Mouse (Mus musculus): Measurements from ENCODE around the gene Itgal. TPM values are rescaled to one million over a fixed set of nuclear protein-coding genes. Genes with fewer than 3 reads are reported as not detected.
"Not testable (repeated sequence)": the region's sequence is repeated elsewhere in the genome, so short reads cannot be mapped to it uniquely, and the experiment has no call there.

The Itgal gene
- total RNA-seq, 2 experiments from 2014 or later = 0.59 to 0.72 TPM

DNA sequence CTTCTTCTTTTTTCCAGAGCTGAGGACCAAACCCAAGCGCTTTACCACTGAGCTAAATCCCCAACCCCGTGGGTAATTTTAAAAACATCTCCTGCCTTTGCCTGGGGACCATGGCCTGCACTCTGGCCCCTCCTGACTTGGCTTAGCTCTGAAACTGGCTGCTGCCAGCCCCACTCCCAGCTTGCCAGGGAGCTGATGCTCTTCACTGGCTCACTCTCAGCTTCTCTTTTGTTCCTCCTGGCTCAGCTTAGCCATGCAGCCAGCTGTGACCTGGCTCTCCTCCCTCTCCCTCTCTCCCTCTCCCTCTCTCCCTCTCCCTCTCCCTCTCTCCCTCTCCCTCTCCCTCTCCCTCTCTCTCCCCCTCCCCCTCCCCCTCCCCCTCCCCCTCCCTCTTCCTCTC is 30.6 kb downstream of the Itgal start:
- intact Hi-C loops (cut with DNase I) = no loop called here
- DNase-seq (ENCODE audit: low spot score in 2 of 2) = peak; percentile 47 to 60

DNA sequence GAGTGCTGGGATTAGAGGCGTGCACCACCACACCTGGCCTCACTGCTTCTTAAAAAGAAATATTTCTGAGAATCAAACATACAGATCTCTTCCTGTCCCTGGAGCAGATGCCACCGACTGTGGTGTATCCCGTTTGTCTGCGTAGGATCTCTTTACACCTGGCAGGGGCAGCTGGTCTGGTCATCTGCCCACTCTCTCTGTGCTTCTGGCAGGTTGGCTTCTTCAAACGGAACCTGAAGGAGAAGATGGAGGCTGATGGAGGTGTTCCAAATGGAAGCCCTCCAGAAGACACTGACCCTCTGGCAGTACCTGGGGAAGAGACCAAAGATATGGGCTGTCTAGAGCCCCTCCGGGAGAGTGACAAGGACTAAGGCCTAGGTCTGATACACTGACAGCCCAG is 37.2 kb downstream of the Itgal start:
- intact Hi-C loops (cut with DNase I) = no loop called here
- DNase-seq (ENCODE audit: low spot score in 2 of 2) = no peak

DNA sequence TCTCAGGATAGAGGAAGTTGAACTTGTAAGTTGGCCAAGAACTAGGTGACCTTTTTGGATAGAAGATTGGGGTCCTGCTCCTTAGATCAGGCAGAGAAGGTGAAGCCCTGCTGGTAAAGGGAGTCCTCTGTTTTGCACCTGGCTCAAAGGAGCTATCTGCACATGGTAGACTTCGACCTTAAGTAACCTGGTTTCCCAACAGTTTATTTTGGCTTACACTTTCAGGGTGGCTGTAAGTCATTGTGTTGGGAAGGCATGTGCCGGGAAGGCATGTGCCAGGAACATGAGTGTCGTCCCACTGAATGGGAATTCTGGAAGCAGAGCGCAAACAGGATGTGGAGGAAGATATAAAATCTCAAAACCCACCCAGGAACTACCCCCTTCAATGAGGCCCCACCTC is 39.5 kb downstream of the Itgal start:
- no peak for DNase-seq (ENCODE audit: low spot score in 2 of 2)
- intact Hi-C loops (cut with DNase I) = no loop called here

DNA sequence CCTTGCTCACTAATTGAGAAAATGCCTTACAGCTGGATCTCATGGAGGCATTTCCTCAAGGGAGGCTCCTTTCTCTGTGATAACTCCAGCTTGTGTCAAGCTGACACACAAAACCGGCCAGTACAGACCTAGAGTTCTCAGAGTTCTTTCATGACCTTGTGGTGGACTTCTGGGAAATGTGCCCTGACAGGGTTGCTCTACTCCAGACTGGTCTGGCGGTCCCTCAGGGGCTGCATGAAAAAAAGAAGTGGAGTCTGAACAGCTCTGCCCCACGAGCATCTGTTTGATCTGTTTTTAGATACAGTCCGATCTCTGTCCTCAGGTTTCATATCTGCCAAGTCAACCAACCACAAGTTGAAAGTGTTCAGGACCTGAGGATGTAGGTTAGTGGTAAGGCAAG is 41.6 kb downstream of the Itgal start:
- DNase-seq (ENCODE audit: low spot score in 2 of 2) = no peak
- intact Hi-C loops (cut with DNase I) = no loop called here

DNA sequence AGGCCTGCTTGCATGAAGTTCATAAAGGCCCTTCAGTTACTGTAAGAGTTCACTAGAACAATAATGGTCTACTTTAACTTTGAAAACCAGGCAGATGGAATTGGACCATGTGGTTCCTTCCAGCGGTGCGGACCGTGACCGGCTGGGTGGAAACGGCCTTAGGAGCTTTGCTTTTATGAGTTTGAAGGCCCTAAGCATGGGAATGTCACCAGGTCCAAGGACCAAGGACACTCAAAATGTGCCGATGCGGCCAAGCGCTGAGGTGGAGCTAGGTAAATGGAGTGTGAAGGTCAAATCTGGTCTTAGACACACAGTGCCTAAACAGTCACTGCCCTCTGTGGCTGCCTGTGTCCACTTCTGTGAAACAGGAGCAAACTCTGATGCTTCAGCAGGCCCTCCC is 45.3 kb downstream of the Itgal start:
- intact Hi-C loops (cut with DNase I) = no loop called here
- DNase-seq (ENCODE audit: low spot score in 2 of 2) = no peak

DNA sequence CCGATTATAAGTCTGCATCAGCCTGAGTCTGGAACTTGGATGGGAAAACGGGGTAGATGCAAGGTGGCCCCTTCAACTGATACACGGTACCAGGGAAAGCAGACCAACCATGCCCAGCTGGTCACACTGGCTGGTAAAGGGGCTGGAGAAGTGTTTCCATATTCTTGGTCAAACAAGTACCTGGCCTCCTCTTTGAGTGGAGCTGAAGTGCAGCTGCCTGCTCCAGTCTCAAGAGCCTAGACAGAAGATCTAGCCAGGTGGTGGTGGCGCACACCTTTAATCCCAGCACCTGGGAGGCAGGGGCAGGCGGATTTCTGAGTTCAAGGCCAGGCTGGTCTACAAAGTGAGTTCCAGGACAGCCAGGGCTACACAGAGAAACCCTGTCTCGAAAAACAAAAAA is 45.8 kb downstream of the Itgal start:
- intact Hi-C loops (cut with DNase I) = not testable (repeated sequence)

DNA sequence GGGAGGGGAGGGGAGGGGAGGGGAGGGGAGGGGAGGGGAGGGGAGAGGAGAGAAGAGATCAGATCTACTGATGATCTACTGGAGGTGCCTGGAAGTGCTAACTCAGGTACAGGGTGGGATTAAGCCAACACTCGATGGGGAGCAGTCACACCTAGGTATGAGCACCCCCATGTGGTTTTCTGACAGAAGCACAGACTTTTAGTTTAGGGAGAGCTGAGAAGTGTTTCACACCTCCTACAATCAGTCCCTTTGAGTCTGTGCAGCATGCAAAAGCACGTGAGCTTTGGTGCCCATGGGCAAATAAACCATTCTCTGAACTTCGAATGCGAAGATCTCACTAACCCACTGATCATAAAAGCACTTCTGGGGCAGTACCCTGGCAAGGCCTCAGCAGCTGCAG is 46.3 kb downstream of the Itgal start:
- intact Hi-C loops (cut with DNase I) = no loop called here
- peak in 1 of 2 experiments; percentile 59 for DNase-seq (ENCODE audit: low spot score in 2 of 2)

More for the DNA sequence above, 45.8 kb downstream of the Itgal start:
- not testable (repeated sequence) for DNase-seq (ENCODE audit: low spot score in 2 of 2)

DNA sequence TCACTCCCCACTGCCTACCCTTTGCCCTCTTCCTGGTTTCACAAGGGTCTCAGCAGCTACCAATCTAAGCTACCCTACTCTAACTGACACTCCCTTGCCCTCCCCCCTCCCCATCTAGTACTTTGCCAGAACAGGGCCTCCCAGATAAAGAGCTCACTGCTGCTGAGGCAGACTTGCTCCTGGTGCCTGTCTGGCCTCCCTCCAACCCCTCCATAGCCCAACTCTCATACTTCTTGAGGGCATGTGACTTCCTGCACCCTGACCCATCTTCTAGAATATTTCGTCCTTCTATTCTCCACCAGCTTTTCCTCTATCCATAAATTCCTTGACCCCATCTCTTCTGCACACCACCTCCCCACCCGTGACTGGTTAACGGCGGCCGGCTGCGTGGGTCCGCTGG is 46.8 kb downstream of the Itgal start:
- no peak for DNase-seq (ENCODE audit: low spot score in 2 of 2)
- intact Hi-C loops (cut with DNase I) = no loop called here

DNA sequence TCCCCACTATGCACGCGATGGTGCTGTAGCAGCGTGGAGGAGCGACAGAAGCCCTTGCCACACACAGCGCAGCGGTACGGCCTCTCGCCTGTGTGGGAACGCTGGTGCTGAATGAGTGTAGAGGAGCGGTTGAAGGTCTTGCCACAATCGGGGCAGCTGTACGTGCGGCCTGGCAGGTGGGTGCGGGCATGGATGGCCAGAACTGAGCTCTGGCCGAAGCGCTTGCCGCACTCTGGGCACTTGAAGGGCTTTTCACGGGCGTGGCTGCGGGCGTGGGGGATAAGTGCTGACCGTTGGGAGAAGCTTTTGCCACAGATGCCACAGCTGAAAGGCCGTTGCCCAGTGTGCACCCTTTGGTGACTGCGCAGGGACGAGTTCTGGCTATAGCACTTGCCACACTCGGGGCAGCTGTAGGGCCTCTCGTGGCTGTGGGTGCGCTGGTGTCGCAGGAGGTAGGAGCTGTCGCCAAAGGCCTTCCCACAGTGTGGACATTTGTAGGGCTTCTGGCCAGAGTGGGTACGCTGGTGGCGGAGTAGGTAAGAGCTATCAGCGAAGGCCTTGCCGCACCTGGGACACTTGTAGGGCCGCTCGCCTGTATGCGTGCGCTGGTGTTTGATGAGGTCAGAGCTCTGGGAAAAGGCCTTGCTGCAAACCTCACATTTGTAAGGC is 47.4 kb downstream of the Itgal start:
- intact Hi-C loops (cut with DNase I) = no loop called here

DNA sequence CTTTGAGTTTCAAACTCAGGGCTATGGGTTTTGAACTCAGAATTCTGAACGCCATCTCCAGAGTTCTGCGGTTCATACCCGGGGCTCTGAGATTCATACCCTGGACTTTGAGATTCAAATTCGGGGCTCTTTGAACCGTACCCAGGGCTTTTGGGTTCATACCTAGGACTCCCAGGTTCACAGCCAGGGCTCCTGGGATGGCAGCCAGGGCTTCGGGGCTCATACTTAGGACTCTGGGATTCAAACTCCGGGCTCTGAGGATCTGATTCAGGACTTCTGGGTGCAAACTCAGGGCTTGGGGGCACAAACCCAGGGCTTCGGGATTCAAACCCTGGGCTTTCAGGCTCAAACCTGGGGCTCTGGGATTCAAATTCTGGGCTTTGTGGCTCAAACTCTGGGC is 48.3 kb downstream of the Itgal start:
- intact Hi-C loops (cut with DNase I) = no loop called here

More for the DNA sequence above, 47.4 kb downstream of the Itgal start:
- DNase-seq (ENCODE audit: low spot score in 2 of 2) = no peak

DNA sequence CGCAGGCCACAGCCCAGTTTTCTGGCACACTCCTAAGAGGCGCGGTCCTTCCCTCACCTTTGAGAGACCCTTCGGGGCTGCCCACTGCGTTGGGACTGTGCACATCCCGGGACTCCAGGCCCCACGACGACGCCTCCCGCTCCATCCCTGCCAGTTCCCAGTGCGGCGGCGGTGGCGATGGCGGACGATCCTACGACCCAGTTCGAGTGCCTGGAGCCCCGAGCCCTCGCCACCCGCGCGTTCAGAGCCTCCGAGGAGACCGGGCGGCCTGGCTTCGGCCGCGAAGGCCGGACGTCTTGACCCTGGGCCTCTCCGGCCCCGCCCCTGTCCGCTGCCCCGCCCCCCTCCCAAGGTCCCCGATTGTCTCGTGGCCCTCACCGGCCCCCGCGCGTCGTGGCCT is 49.0 kb downstream of the Itgal start:
- peak in 1 of 2 experiments; percentile 29 for DNase-seq (ENCODE audit: low spot score in 2 of 2)
- intact Hi-C loops (cut with DNase I) = no loop called here

More for the DNA sequence above, 48.3 kb downstream of the Itgal start:
- DNase-seq (ENCODE audit: low spot score in 2 of 2) = no peak

DNA sequence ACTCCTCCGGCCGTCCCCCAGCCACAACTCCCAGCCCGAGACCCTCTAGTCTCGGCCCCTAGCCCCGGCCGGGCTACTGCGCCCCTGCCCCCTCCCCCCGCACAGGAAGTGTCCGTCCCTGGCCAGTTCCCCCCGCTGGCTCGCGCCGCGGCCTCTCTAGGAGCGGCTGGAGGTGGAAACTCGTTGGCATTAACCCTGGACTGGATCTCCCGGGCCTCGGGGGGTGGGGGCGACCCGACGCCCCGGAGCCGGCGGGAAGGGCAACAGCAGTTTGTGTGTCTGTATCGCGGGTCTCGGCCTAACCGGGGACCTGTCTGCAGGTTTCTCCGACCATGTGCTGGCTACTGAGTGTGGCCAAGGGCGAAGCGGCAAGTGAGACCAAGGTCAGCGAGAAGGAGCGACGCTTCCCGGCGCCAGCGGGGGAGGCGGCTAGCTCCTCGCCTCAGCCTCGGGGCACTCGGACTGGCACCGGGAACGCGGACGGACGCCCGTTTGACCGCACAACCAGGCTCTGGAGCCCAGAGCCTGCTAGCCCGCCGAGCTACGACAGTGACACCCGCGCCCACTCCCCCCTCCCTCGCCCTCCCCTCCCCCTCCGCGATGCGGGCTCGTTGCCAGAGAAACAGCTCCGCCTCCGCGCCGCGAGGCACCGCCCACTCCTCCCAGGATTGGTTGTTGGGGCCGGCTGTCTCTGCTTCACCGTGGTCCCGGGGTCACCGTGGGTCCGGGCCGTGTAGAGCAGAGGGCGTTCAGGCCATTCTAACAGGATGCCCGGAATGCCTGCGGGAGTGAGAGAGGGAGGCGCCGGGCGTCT is 49.7 kb downstream of the Itgal start, which contains the start of gene Zfp768:
Zfp768 (minus strand) TSS at position 78 of the 814 bp plus-strand sequence.
- peak; percentile 87 to 89 for DNase-seq (ENCODE audit: low spot score in 2 of 2)
- intact Hi-C loops (cut with DNase I) = no loop called here

DNA sequence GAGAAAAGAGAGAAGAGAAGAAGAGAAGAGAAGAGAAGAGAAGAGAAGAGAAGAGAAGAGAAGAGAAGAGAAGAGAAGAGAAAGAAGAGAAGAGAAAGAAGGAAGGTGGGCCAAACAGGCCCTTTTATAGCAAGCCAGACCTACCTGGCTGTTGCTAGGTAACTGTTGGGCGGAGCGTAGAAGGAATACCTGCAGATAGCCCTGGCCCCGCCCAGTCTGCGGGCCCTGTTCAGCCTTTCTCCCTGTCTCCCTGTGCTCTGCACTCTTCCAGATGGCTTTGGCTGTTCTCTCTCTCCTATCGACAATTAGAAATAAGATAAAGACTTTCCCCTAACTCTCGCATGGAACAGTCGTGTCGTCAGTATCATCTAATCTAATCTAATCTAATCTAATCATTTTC is 50.6 kb downstream of the Itgal start:
- intact Hi-C loops (cut with DNase I) = no loop called here
- DNase-seq (ENCODE audit: low spot score in 2 of 2) = no peak

DNA sequence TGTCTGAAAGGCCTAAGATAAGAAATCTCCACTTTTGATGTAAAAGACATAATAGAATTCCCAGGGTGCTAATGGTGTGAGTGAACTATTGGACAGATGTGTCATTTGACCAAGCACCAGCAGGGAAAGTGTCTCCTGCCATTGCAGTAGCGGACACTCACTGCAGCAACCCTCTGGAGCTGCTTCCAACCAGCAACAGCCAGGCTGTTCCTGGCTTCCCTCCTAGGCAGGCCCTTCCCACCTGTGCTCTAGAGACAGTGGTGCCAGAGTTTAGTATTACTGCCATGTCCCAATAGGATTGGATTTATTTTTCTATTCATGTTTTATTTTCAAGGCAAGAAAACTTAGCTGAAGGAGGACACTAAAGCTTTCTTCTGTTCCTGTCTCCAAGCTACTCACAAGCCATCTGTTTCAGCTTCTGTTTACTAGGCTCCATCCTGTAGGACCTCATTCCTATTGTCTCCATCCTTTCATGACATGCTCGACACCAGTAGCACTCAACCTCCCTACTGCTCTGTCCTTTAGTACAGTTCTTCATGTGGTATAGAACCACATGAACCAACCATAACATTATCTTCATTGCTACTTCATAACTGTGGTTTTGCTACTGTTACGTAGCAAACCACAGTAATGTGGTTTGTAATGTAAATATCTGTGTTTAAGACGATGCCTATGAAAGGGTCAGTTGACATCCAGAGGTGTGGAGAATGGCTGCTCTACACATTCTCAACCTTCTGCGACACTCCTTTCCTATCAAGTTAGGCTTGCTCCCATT is 55.4 kb downstream of the Itgal start:
- intact Hi-C loops (cut with DNase I) = no loop called here
- DNase-seq (ENCODE audit: low spot score in 2 of 2) = no peak

DNA sequence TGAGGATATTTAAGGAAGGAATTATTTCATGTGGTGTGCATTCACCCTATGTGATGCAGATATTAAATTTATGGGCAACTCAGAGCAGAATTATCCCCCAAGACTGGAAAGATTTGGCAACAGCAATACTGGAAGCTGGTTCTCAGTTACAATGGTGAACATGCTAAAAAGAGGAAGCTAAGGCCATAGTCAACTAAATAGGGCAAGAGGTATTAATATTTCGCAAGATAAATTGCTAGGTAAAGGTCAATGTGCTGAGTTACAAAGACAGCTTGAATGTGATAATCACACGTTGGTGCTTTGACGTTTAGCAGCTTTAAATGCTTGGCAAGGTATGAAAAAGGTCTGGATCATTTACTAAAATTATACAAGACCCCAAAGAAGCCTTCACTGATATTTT is 59.7 kb downstream of the Itgal start:
- intact Hi-C loops (cut with DNase I) = no loop called here

DNA sequence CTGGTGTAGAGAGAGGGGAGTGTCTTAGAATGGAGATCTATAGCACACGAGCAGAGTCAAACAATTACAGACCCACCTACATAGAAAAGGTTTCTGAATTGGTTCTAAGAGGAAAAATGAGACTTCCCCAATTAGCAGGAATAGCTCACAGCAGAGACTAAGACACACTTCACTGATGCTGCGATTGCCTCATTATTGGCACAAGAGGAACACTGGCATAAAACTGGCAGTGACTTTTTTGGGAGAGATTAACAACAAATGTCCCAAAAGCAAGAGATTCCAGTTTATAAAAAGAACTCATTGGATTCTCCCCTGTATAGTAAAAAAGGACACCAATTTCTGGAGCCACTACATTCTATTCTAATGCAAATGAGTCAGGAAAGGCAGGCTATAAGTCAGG is 61.8 kb downstream of the Itgal start:
- no peak for DNase-seq (ENCODE audit: low spot score in 2 of 2)
- intact Hi-C loops (cut with DNase I) = no loop called here

More for the DNA sequence above, 59.7 kb downstream of the Itgal start:
- DNase-seq (ENCODE audit: low spot score in 2 of 2) = no peak

DNA sequence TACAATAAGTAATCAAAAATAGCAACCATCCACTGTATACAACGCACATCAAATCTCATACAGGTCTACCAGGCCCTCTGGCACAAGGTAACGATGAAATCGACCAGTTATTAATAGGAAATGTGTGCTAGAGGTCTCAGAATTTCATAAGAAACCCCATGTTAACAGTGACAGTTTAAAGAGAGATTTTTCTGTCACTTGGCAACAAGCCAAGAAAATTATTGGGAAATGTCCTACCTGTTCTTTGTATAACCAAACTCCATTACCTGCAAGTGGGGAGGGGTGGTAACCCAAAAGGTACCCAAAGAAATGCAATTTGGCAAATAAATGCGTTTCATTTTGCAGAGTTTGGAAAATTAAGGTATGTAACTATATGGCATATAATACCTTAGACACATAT is 62.4 kb downstream of the Itgal start:
- intact Hi-C loops (cut with DNase I) = no loop called here

DNA sequence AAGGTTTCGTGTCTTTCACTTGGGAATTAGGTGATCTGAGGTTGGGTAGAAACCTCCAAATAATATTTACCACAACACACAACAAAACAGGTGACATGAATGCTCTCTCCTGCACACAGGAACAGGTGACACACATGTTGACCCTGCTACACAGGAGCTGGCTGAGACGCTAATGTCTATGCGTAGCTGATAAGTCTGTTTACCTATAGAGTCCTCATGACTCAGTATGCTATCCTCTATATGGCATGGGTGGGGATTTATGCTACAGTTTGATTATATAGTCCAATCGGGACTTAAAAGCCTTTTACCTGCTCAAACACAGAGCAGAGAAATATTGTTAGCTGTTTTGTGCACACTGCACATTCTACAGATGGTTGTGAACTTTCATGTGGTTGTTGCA is 64.2 kb downstream of the Itgal start:
- DNase-seq (ENCODE audit: low spot score in 2 of 2) = no peak
- intact Hi-C loops (cut with DNase I) = loop anchor here (5.0 kb wide), 1 partner anchor 112 kb away; no protein-coding TSS in a partner anchor

More for the DNA sequence above, 62.4 kb downstream of the Itgal start:
- DNase-seq (ENCODE audit: low spot score in 2 of 2) = no peak

DNA sequence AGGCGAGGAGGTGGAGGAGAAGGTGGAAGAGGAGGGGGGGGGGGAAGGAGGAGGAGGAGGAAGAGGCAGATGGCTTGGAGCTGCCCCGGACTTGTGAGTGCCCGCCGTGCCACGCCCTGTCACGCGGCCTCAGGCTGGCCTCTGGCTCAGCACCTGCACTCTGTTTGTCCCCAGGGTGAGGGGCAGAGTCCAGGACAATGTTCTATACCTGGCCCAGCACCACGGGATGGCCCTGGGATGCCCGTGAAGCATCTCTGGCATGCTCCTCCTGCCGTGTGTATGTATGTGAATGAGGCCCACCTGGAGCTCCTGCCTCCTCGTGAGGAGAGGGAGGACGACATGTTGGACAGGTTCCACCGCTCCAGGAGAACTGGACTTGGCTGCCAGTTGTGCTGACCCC is 65.4 kb downstream of the Itgal start:
- DNase-seq (ENCODE audit: low spot score in 2 of 2) = no peak
- intact Hi-C loops (cut with DNase I) = loop anchor here (5.0 kb wide), 1 partner anchor 111 kb away; no protein-coding TSS in a partner anchor

DNA sequence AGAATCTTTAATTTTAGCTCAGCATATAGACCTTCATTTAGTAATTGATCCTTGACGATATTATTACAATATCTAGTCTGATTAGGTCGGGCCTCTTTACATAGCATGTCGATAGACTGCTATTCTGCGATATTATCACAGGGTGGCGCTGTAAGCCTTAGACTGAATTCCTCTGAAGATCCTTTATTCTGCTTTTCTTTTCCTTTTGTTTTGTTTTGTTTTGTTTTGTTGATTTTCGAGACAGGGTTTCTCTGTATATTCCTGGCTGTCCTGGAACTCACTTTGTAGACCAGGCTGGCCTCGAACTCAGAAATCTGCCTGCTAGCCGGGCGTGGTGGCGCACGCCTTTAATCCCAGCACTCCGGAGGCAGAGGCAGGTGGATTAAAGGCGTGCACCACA is 66.4 kb downstream of the Itgal start:
- peak; percentile 28 to 44 for DNase-seq (ENCODE audit: low spot score in 2 of 2)
- intact Hi-C loops (cut with DNase I) = loop anchor here (2.0 to 5.0 kb wide), 2 partner anchors 110 to 136 kb away; no protein-coding TSS in a partner anchor
